Mouse (Mus musculus) midbrain, embryonic 15.5 days (tissue): ENCODE results near the gene Them7. TPM values are rescaled to one million over a fixed set of nuclear protein-coding genes. Genes with fewer than 3 reads are reported as not detected.

ENCODE experiments used
- ATAC-seq: fragments of 200-750 bp; cut with Nextera tagmentation; replicated peaks from 2 replicates; pipeline ENCODE4 v1.8.0; 2017; ENCODE audit warnings: moderate TSS enrichment
- H3K27ac ChIP-seq: fragments of 300-500 bp; sonication (generic); 2 replicates; pipeline ENCODE4 v1.5.1; 2015; ENCODE audit warnings: mild to moderate bottlenecking, inconsistent platforms
- H3K27me3 ChIP-seq: fragments of 300-500 bp; sonication (generic); replicated peaks from 2 replicates; pipeline ENCODE4 v1.6.1; 2015; ENCODE audit warnings: inconsistent platforms
- H3K36me3 ChIP-seq: fragments of 300-500 bp; sonication (generic); replicated peaks from 2 replicates; pipeline ENCODE4 v1.6.1; 2015; ENCODE audit warnings: inconsistent platforms
- H3K4me1 ChIP-seq: fragments of 300-500 bp; sonication (generic); 2 replicates; pipeline ENCODE4 v1.6.1; 2015; ENCODE audit warnings: inconsistent platforms
- H3K4me2 ChIP-seq: fragments of 300-500 bp; sonication (generic); 2 replicates; pipeline ENCODE4 v1.6.1; 2015; ENCODE audit warnings: inconsistent platforms, mild to moderate bottlenecking, moderate library complexity
- H3K4me3 ChIP-seq: fragments of 300-500 bp; sonication (generic); 2 replicates; pipeline ENCODE4 v1.5.1; 2015; ENCODE audit warnings: mild to moderate bottlenecking, inconsistent platforms
- H3K9ac ChIP-seq: fragments of 300-500 bp; sonication (generic); 2 replicates; pipeline ENCODE4 v1.6.1; 2015; ENCODE audit warnings: mild to moderate bottlenecking, inconsistent platforms
- H3K9me3 ChIP-seq: fragments of 300-500 bp; sonication (generic); 2 replicates; pipeline ENCODE4 v1.6.1; 2016; ENCODE audit warnings: inconsistent platforms
- WGBS: fragments of 180-500 bp; shearing (Covaris S2); methylation state at CpG from one replicate; pipeline ENCODE4 v1.1.7; 2015; ENCODE audit warnings: mixed read lengths; 5-methylcytosine and 5-hydroxymethylcytosine counted together
- polyA plus RNA-seq: library from polyadenylated mRNA; unstranded; fragments of >200 nt; fragmentation: Nextera tagmentation; extraction: Ambion mirVana; gene quantifications from 2 replicates; pipeline ENCODE4 v1.2.1, GENCODE M21; 2015

Gene Them7
- polyA plus RNA-seq, 1 experiment from 2014 or later = not detected

DNA sequence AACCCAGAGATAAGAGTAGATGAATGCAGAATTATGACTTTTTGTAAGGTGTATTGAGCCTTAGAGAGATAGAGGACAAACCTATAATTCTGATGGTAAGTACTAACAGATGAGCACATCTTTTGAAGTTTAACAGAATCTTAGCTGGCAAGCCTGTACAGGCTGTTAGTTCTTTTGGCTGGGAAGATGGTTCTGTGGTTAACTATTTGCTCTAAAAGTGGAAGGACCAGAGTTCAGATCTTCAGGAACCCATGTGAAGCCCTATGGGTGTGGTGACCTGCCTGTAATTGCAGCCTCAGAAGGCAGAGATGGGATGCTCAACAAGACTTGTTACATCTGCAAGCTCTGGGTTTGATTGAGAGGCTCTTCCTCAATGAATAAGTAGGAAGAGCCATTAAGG lies 59.7 kb downstream of the Them7 start:
- H3K27ac ChIP-seq = no peak overlapping the region
- H3K4me1 ChIP-seq = peaks cover 6% of the 10 kb centered on the region; the same call in 1 of the 2 replicates
- H3K4me2 ChIP-seq = no peak overlapping the region
- ATAC-seq = no peak
- H3K4me3 ChIP-seq = no peak overlapping the region
- no peaks in the 10 kb centered on the region for H3K9me3 ChIP-seq
- H3K36me3 ChIP-seq = no peaks in the 10 kb centered on the region
- H3K27me3 ChIP-seq = no peaks in the 10 kb centered on the region
- no peak overlapping the region for H3K9ac ChIP-seq

- 51% methylated on average over 4 of the region's 4 CpGs for WGBS
- Histone ChIP-seq H3K4me3 (no peak overlapping the region), H3K4me2 (no peak overlapping the region), H3K27me3 (no peaks in the 10 kb centered on the region), H3K9me3 (no peaks in the 10 kb centered on the region), H3K36me3 (no peaks in the 10 kb centered on the region), H3K4me1 (peaks cover 6% of the 10 kb centered on the region; the same call in 1 of the 2 replicates), H3K9ac (no peak overlapping the region), H3K27ac (no peak overlapping the region)
- ATAC-seq = no peak
Observed at GRCm38 (mm10) chr2:105284855-105285254, 60.7 kb downstream of the Them7 start.

DNA sequence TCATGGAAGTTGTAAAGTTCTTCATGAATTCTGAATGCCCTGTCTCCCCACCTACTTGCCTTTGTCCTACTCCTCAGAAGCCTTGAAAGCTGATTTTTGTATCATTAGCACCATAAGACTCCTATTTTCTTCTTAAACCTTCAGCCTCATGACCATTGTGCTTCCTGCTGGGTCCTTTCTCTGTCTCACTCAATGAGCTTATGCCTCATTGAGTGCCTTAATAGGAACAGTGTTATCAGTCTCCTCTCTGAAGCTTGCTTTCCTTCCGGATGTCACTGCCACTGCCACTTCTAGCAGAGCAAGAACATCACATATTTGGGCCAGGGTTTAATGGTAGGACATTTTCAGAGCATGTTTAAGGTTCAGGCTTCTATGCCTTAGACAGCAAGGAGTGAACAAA lies 71.7 kb downstream of the Them7 start:
- no peaks in the 10 kb centered on the region for H3K36me3 ChIP-seq
- 25% methylated on average over 1 of the region's 1 CpGs for whole genome bisulfite sequencing
- no peak overlapping the region for H3K4me2 ChIP-seq
- H3K27me3 ChIP-seq = peaks cover 3% of the 10 kb centered on the region; the same call in 1 of the 2 replicates
- no peak overlapping the region for H3K27ac ChIP-seq
- H3K4me3 ChIP-seq = no peak overlapping the region
- no peaks in the 10 kb centered on the region for H3K9me3 ChIP-seq
- no peak overlapping the region for H3K9ac ChIP-seq
- no peaks in the 10 kb centered on the region for H3K4me1 ChIP-seq
- ATAC-seq = no peak

- no peak for ATAC-seq
- Histone ChIP-seq H3K4me1 (no peaks in the 10 kb centered on the region), H3K36me3 (no peaks in the 10 kb centered on the region), H3K9ac (no peak overlapping the region), H3K27me3 (peaks cover 3% of the 10 kb centered on the region; the same call in 1 of the 2 replicates), H3K9me3 (no peaks in the 10 kb centered on the region), H3K4me3 (no peak overlapping the region), H3K27ac (no peak overlapping the region), H3K4me2 (no peak overlapping the region)
- WGBS = 82% methylated on average over 1 of the region's 1 CpGs
Observed at GRCm38 (mm10) chr2:105298888-105299287, 74.8 kb downstream of the Them7 start.

GRCm38 (mm10) chr2:105301082-105301481 lies 77.0 kb downstream of the Them7 start:
- H3K9ac ChIP-seq = no peak overlapping the region
- 96% methylated on average over 8 of the region's 8 CpGs for WGBS
- H3K27ac ChIP-seq = no peak overlapping the region
- no peak overlapping the region for H3K4me3 ChIP-seq
- no peaks in the 10 kb centered on the region for H3K4me1 ChIP-seq
- no peaks in the 10 kb centered on the region for H3K36me3 ChIP-seq
- H3K4me2 ChIP-seq = no peak overlapping the region
- no peak for ATAC-seq
- H3K9me3 ChIP-seq = no peaks in the 10 kb centered on the region
- 0 out of 2 replicates have a peak, but pooled peaks cover under 1% of the 10 kb centered on the region for H3K27me3 ChIP-seq

DNA sequence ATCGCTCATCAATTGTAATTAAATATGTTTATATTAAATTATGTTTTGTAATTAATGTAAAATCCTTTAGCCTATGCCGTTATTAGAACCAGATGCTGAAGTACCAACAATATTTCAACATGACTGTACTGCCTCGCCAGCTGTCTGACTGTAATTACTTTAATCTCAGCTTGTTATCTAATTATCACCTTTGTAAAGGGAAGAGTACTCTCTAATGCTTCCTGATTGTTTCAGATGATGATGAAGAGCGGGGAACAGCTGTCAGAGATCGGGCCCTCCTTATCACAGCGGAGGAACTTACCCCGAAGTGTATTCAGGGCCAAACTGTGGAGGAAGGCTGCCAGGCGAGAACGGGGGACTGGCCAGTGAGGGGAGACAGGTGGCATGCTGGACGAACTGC lies 77.4 kb downstream of the Them7 start:
- Histone ChIP-seq H3K4me3 (no peak overlapping the region), H3K9ac (no peak overlapping the region), H3K27me3 (no peaks in the 10 kb centered on the region), H3K4me1 (no peaks in the 10 kb centered on the region), H3K9me3 (no peaks in the 10 kb centered on the region), H3K27ac (no peak overlapping the region), H3K36me3 (no peaks in the 10 kb centered on the region), H3K4me2 (no peak overlapping the region)
- 62% methylated on average over 10 of the region's 10 CpGs for WGBS
- no peak for ATAC-seq

DNA sequence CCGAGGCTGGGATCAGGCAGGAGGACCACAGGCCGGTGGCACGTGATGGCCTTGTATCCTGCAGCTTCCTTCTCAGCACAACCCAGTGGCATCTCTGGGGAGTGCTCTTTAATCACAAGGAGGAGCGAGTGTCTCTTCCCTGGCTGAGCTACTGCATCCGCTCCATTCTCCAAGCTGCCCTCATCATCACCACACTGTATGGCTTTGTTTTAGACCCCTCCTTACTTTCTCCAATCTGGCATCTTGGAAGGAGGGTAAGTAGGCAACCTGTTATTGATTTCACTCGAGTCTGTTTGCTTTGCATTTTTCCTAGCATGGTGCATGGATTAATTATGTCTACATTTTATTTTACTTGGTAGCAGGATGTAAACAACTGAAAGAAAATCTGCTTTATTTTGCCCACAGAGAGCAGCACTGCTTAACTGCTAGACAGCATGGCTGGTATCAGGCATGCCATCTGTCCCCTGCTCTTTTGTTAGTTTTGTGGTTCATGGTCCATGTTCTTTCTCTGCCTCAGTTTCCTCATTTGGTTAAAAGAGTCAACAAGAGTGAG lies 79.9 kb downstream of the Them7 start:
- WGBS = 61% methylated on average over 6 of the region's 6 CpGs
- Histone ChIP-seq H3K27ac (no peak overlapping the region), H3K9ac (no peak overlapping the region), H3K4me3 (no peak overlapping the region), H3K9me3 (no peaks in the 10 kb centered on the region), H3K36me3 (no peaks in the 10 kb centered on the region), H3K4me1 (no peaks in the 10 kb centered on the region), H3K4me2 (no peak overlapping the region), H3K27me3 (0 out of 2 replicates have a peak, but pooled peaks cover 3% of the 10 kb centered on the region)
- ATAC-seq = no peak

GRCm38 (mm10) chr2:105305876-105306275 lies 81.8 kb downstream of the Them7 start:
- Histone ChIP-seq H3K4me3 (no peak overlapping the region), H3K36me3 (no peaks in the 10 kb centered on the region), H3K27me3 (0 out of 2 replicates have a peak, but pooled peaks cover 3% of the 10 kb centered on the region), H3K9me3 (no peaks in the 10 kb centered on the region), H3K9ac (no peak overlapping the region), H3K27ac (no peak overlapping the region), H3K4me1 (no peaks in the 10 kb centered on the region), H3K4me2 (no peak overlapping the region)
- ATAC-seq = no peak
- 95% methylated on average over 6 of the region's 6 CpGs for WGBS

- Histone ChIP-seq H3K36me3 (no peaks in the 10 kb centered on the region), H3K9ac (no peak overlapping the region), H3K4me1 (peaks cover 10% of the 10 kb centered on the region), H3K4me2 (peak overlapping the region; percentile 24; the same call in 1 of the 2 replicates), H3K9me3 (no peaks in the 10 kb centered on the region), H3K4me3 (no peak overlapping the region), H3K27me3 (0 out of 2 replicates have a peak, but pooled peaks cover 6% of the 10 kb centered on the region), H3K27ac (no peak overlapping the region; the same call in 1 of the 2 replicates)
- WGBS = 51% methylated on average over 13 of the region's 13 CpGs
- ATAC-seq = peak; percentile 47; the same call in 1 of the 2 replicates
Observed at GRCm38 (mm10) chr2:105311414-105311813, 87.3 kb downstream of the Them7 start.

DNA sequence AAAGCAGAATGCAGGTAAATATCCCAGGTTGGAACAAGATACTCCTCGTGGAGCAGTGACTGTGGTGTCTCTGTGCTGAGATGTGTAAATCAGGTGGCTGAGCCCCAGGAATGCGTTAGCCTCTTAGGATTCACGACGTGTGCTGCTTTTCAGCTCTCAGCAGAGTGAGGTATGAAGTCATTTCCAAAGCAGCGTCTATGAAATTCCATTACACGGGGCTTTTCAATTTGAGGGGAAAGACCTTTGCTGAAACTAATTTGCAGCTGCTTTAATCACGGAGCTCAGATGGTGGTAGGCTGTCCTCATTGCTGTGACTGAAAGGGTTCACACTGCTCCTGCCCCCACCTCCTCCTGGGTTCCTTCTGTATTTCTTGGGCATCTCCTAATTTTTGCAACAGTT lies 87.9 kb downstream of the Them7 start:
- peaks cover 10% of the 10 kb centered on the region for H3K4me1 ChIP-seq
- peak; percentile 89 for ATAC-seq
- H3K27ac ChIP-seq = no peak overlapping the region; the same call in 1 of the 2 replicates
- no peaks in the 10 kb centered on the region for H3K36me3 ChIP-seq
- no peak overlapping the region for H3K9ac ChIP-seq
- no peaks in the 10 kb centered on the region for H3K9me3 ChIP-seq
- WGBS = 3% methylated on average over 7 of the region's 7 CpGs
- no peak overlapping the region for H3K4me3 ChIP-seq
- H3K27me3 ChIP-seq = 0 out of 2 replicates have a peak, but pooled peaks cover 6% of the 10 kb centered on the region
- H3K4me2 ChIP-seq = peak overlapping the region; percentile 24

GRCm38 (mm10) chr2:105313077-105313476 lies 89.0 kb downstream of the Them7 start:
- H3K9me3 ChIP-seq = no peaks in the 10 kb centered on the region
- no peak overlapping the region for H3K4me2 ChIP-seq
- H3K36me3 ChIP-seq = no peaks in the 10 kb centered on the region
- 67% methylated on average over 3 of the region's 3 CpGs for WGBS
- H3K27ac ChIP-seq = no peak overlapping the region
- no peak overlapping the region for H3K9ac ChIP-seq
- no peak for ATAC-seq
- H3K4me1 ChIP-seq = peaks cover 10% of the 10 kb centered on the region
- H3K27me3 ChIP-seq = 0 out of 2 replicates have a peak, but pooled peaks cover 3% of the 10 kb centered on the region
- no peak overlapping the region for H3K4me3 ChIP-seq

GRCm38 (mm10) chr2:105317556-105318184 lies 93.5 kb downstream of the Them7 start:
- Histone ChIP-seq H3K27ac (no peak overlapping the region), H3K9ac (no peak overlapping the region), H3K36me3 (no peaks in the 10 kb centered on the region), H3K9me3 (no peaks in the 10 kb centered on the region), H3K27me3 (0 out of 2 replicates have a peak, but pooled peaks cover 3% of the 10 kb centered on the region), H3K4me2 (no peak overlapping the region), H3K4me1 (no peaks in the 10 kb centered on the region; the same call in 1 of the 2 replicates), H3K4me3 (no peak overlapping the region)
- ATAC-seq = peak; percentile 71
- WGBS = 59% methylated on average over 13 of the region's 13 CpGs

DNA sequence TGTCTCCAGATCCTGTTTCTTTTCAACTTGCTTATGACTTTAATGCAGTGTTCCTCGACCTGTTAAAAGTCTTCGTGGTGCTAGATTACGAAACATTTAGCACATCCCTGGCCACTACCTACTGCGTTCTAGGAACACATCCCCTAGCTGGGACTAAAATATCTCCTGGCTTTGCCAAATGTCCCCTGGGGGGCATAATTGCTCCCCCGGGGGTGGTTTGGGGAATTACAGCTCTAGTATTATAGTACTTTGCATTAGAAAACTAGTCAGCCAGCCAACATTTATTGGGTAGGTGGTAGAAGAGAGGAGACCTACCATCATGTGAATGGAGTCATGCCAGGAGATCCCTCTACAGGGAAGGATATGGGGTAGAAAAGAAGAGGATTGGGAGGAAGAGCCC lies 101.9 kb downstream of the Them7 start:
- Histone ChIP-seq H3K9me3 (no peaks in the 10 kb centered on the region), H3K4me3 (no peak overlapping the region), H3K36me3 (no peaks in the 10 kb centered on the region), H3K4me2 (no peak overlapping the region), H3K27ac (no peak overlapping the region), H3K9ac (no peak overlapping the region), H3K27me3 (0 out of 2 replicates have a peak, but pooled peaks cover 4% of the 10 kb centered on the region), H3K4me1 (no peaks in the 10 kb centered on the region)
- whole genome bisulfite sequencing = 87% methylated on average over 5 of the region's 5 CpGs
- ATAC-seq = no peak
